Mouse (Mus musculus): Measurements from ENCODE around the gene Pcdh10. TPM values are rescaled to one million over a fixed set of nuclear protein-coding genes. Genes with fewer than 3 reads are reported as not detected.

Pcdh10 gene
- polyA plus RNA-seq (2015; fragmentation: Nextera tagmentation; extraction: Ambion mirVana): 9.6 and 9.7 TPM in 2 replicates

- Histone ChIP-seq H3K27ac (peak within 1 kb of the TSS; percentile 84), H3K4me1 (peaks cover 13% of the 10 kb centered on the region; the same call in 1 of the 2 replicates), H3K36me3 (ENCODE audit: poor library complexity, severe bottlenecking) (no peaks in the 10 kb centered on the region), H3K4me2 (peak within 1 kb of the TSS; percentile 94), H3K9ac (peak within 1 kb of the TSS; percentile 83), H3K9me3 (replicated peaks) (no peaks in the 10 kb centered on the region), H3K4me3 (peak within 1 kb of the TSS; percentile 59), H3K27me3 (no peaks in the 10 kb centered on the region)
- ATAC-seq: peak; percentile 90
- under 1% methylated on average over 26 of the region's 26 CpGs for WGBS
Observed at GRCm38 (mm10) chr3:45378145-45378544, at the start of gene Pcdh10. Gene Pcdh10 (plus strand): TSS chr3:45378398.

DNA sequence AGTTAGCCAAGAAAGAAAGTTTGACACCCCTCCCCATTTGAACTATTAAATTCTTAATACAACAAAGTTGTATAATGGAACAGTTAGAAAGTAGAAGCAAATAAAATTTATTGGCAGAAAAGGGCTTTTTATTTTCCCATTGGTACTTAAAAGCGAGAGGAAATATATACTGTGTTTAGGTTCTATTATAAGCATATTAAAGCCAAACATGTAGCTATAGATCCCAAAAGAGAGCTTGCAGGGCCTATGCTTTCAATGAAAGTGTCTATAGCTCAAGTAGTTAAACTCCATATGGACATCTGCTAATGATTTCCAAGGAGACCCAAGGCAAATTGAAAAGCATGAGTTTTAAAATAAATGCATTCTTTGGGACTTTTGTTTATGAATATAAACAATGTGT, 22.3 kb upstream of the Pcdh10 start:
- no peaks in the 10 kb centered on the region for H3K4me1 ChIP-seq
- no peak overlapping the region for H3K4me3 ChIP-seq
- no peak for ATAC-seq
- H3K36me3 ChIP-seq (ENCODE audit: poor library complexity, severe bottlenecking): 0 out of 2 replicates have a peak, but pooled peaks cover 4% of the 10 kb centered on the region
- H3K9ac ChIP-seq: no peak overlapping the region
- no peak overlapping the region for H3K27ac ChIP-seq
- H3K9me3 ChIP-seq (replicated peaks): no peaks in the 10 kb centered on the region
- no peak overlapping the region for H3K4me2 ChIP-seq
- 98% methylated on average over 1 of the region's 1 CpGs for WGBS
- no peaks in the 10 kb centered on the region for H3K27me3 ChIP-seq

GRCm38 (mm10) chr3:45368952-45369351, 9.2 kb upstream of the Pcdh10 start:
- WGBS: 69% methylated on average over 1 of the region's 1 CpGs

DNA sequence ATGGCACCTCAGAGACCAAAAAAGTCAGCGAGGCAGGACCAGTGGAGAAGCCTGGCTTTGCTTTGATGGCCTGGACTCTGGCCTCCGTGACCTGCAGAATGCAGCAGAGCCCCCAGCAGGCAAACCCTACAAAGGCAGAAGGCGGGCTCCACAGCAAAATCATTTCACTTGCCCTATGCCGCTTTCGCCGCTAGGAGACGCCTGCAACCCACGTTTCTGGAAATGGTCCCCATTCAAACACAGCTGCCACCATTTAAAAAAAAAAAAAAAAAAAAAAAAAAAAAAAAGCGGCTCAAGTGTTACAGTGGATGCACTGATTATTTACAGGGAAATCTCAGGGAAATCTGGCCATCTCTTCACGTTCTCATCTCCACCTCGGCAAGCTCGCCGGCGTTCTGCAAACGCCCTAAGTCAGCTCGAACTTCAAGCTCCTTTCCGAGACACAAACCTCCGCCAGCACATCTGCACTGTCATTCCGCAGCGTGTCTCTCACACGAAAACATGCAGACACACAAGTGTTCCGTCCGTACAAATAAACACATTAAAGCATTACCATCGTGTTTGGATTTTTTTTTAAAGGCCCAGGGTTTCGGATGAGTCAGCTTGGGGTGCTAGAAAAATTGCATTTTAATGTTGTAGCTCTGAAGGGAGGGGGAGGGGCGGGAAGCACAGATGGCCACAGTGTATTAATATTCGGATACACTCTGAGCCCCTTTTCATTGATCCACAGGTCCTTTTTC, 2.3 kb upstream of the Pcdh10 start:
- Histone ChIP-seq H3K9ac (peak overlapping the region; percentile 83), H3K4me2 (peak overlapping the region; percentile 94), H3K27ac (peak overlapping the region; percentile 84), H3K9me3 (replicated peaks) (no peaks in the 10 kb centered on the region), H3K4me1 (peaks cover 8% of the 10 kb centered on the region; the same call in 1 of the 2 replicates), H3K36me3 (ENCODE audit: poor library complexity, severe bottlenecking) (no peaks in the 10 kb centered on the region), H3K27me3 (no peaks in the 10 kb centered on the region), H3K4me3 (peak overlapping the region; percentile 59)
- under 1% methylated on average over 27 of the region's 27 CpGs for WGBS
- peak; percentile 3; the same call in 1 of the 2 replicates for ATAC-seq

More at GRCm38 (mm10) chr3:45368952-45369351, 9.2 kb upstream of the Pcdh10 start:
- no peaks in the 10 kb centered on the region for H3K4me1 ChIP-seq
- H3K27ac ChIP-seq: no peak overlapping the region
- H3K4me2 ChIP-seq: no peak overlapping the region
- no peak overlapping the region for H3K4me3 ChIP-seq
- no peak overlapping the region for H3K9ac ChIP-seq
- no peaks in the 10 kb centered on the region for H3K9me3 ChIP-seq (replicated peaks)
- H3K27me3 ChIP-seq: no peaks in the 10 kb centered on the region
- ATAC-seq: no peak
- no peaks in the 10 kb centered on the region for H3K36me3 ChIP-seq (ENCODE audit: poor library complexity, severe bottlenecking)

DNA sequence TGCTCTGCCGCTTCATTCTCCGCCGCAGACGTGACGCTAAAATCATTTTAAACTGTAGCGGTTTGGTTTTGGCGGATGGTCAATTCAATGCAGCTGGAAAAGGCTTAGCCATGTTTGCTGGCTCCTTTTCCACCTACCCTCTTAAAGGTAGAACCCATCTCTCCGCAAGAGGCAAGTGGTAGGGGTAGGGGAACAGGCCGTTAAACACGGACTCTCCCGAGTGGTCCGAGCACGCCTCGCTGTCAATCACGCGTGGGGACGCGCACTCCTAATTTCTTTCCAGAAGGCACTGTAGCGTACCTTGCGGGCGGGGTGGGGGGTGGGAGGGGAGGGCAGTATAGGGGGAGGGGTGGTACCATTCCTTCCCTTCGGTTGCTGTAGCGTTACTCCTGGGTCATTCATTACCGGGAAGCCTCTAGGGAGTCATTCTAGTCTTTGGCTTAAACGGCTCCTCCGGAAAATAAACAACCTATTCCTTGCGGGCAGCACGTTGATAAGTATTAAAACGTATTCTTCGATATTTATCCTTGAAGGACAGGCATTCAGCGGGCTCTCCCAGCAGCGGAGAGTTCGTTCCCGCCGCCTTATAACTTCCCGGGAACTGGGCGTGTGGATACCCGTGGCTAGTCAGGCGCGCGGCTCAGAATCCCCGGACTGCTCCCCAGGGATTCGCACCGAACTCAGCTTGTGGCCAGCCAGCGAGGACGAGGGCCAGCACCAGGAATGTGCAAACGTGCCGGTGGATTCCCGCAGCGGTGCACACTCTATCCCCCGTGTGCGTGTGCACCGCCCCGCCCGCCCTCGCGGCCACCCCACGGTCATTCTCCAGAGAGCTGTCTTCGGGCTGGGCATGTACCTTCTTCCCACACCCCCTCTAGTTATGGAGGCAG, 1.5 kb upstream of the Pcdh10 start:
- WGBS: under 1% methylated on average over 59 of the region's 59 CpGs
- peak; percentile 9; the same call in 1 of the 2 replicates for ATAC-seq
- H3K9me3 ChIP-seq (replicated peaks): no peaks in the 10 kb centered on the region
- H3K4me1 ChIP-seq: peaks cover 8% of the 10 kb centered on the region; the same call in 1 of the 2 replicates
- peak overlapping the region; percentile 94 for H3K4me2 ChIP-seq
- no peaks in the 10 kb centered on the region for H3K27me3 ChIP-seq
- H3K27ac ChIP-seq: peak overlapping the region; percentile 84
- no peaks in the 10 kb centered on the region for H3K36me3 ChIP-seq (ENCODE audit: poor library complexity, severe bottlenecking)
- H3K9ac ChIP-seq: peak overlapping the region; percentile 83
- H3K4me3 ChIP-seq: peak overlapping the region; percentile 59

DNA sequence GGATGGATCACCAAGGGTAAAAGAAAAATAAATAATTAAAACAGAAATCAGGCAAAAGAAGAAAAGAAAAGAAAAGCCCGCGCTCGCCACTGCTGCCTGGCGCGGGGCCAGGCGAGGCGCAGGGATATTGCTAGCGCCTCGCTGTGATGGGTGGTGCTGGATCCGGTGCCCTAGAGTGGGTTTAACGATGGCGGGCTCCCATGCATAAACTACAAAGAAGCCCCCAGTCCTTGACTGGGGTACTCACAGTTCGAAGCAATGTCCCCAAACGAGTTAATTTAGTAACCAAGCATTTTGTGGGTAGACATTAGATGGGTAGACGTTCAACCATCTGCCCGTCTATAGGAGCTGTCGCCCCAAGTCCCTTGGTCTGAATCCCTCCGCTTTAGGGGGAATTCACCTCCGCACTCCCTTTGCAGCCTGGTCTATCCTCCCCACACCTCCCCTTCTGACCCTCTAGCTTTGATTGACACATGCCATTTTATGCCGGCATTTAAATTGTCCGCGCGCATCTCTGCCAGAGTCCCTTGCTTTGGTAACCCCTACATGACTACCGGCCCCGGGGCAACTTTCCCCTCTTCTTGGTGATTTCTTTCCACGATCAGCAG, 703 bp upstream of the Pcdh10 start:
- peak; percentile 46 for ATAC-seq
- H3K27ac ChIP-seq: peak overlapping the region; percentile 84
- 0% methylated on average over 26 of the region's 26 CpGs for WGBS

GRCm38 (mm10) chr3:45379541-45379971, 1.4 kb downstream of the Pcdh10 start:
- under 1% methylated on average over 23 of the region's 29 CpGs for WGBS
- ATAC-seq: no peak
- peak overlapping the region; percentile 59 for H3K4me3 ChIP-seq

More for the DNA sequence above, 703 bp upstream of the Pcdh10 start:
- Histone ChIP-seq H3K9ac (peak overlapping the region; percentile 83), H3K4me3 (peak overlapping the region; percentile 59), H3K4me1 (peaks cover 10% of the 10 kb centered on the region; the same call in 1 of the 2 replicates), H3K4me2 (peak overlapping the region; percentile 94), H3K27me3 (no peaks in the 10 kb centered on the region), H3K9me3 (replicated peaks) (no peaks in the 10 kb centered on the region), H3K36me3 (ENCODE audit: poor library complexity, severe bottlenecking) (no peaks in the 10 kb centered on the region)

GRCm38 (mm10) chr3:45379972-45380761, 2.0 kb downstream of the Pcdh10 start:
- H3K36me3 ChIP-seq (ENCODE audit: poor library complexity, severe bottlenecking): no peaks in the 10 kb centered on the region
- peak overlapping the region; percentile 73 for H3K9ac ChIP-seq
- H3K27ac ChIP-seq: peak overlapping the region; percentile 25
- H3K4me3 ChIP-seq: peak overlapping the region; percentile 59
- H3K4me2 ChIP-seq: peak overlapping the region; percentile 94
- H3K9me3 ChIP-seq (replicated peaks): no peaks in the 10 kb centered on the region
- WGBS: 1% methylated on average over 55 of the region's 55 CpGs
- ATAC-seq: no peak
- H3K27me3 ChIP-seq: no peaks in the 10 kb centered on the region
- H3K4me1 ChIP-seq: peaks cover 25% of the 10 kb centered on the region

More at GRCm38 (mm10) chr3:45379541-45379971, 1.4 kb downstream of the Pcdh10 start:
- Histone ChIP-seq H3K4me2 (peak overlapping the region; percentile 94), H3K36me3 (ENCODE audit: poor library complexity, severe bottlenecking) (no peaks in the 10 kb centered on the region), H3K9ac (peak overlapping the region; percentile 73), H3K27ac (peak overlapping the region; percentile 25; the same call in 1 of the 2 replicates), H3K27me3 (no peaks in the 10 kb centered on the region), H3K9me3 (replicated peaks) (no peaks in the 10 kb centered on the region), H3K4me1 (peaks cover 21% of the 10 kb centered on the region)

GRCm38 (mm10) chr3:45380811-45381761, 2.9 kb downstream of the Pcdh10 start:
- H3K4me1 ChIP-seq: peaks cover 26% of the 10 kb centered on the region
- H3K9ac ChIP-seq: peak overlapping the region; percentile 73
- H3K27me3 ChIP-seq: no peaks in the 10 kb centered on the region
- no peak for ATAC-seq
- H3K9me3 ChIP-seq (replicated peaks): no peaks in the 10 kb centered on the region
- H3K27ac ChIP-seq: peak overlapping the region; percentile 2; the same call in 1 of the 2 replicates
- under 1% methylated on average over 79 of the region's 82 CpGs for WGBS
- H3K4me3 ChIP-seq: peak overlapping the region; percentile 59
- H3K36me3 ChIP-seq (ENCODE audit: poor library complexity, severe bottlenecking): no peaks in the 10 kb centered on the region
- peak overlapping the region; percentile 94 for H3K4me2 ChIP-seq

GRCm38 (mm10) chr3:45382032-45382755, 4.0 kb downstream of the Pcdh10 start:
- no peaks in the 10 kb centered on the region for H3K27me3 ChIP-seq
- H3K36me3 ChIP-seq (ENCODE audit: poor library complexity, severe bottlenecking): no peaks in the 10 kb centered on the region
- H3K9me3 ChIP-seq (replicated peaks): no peaks in the 10 kb centered on the region
- ATAC-seq: no peak
- H3K9ac ChIP-seq: peak overlapping the region; percentile 73
- 15% methylated on average over 4 of the region's 4 CpGs for WGBS
- H3K27ac ChIP-seq: no peak overlapping the region; the same call in 1 of the 2 replicates
- H3K4me1 ChIP-seq: peaks cover 32% of the 10 kb centered on the region
- peak overlapping the region; percentile 59 for H3K4me3 ChIP-seq
- H3K4me2 ChIP-seq: peak overlapping the region; percentile 94
